Mouse (Mus musculus) liver, embryonic 13.5 days (tissue): ENCODE measurements around the gene Slc18a2. TPM values are rescaled to one million over a fixed set of nuclear protein-coding genes. Genes with fewer than 3 reads are reported as not detected.

Experiments used
- ATAC-seq: fragments of 200-750 bp; cut with Nextera tagmentation; 2 replicates; pipeline ENCODE4 v1.8.0; 2017; ENCODE audit warnings: low read depth, mild to moderate bottlenecking, moderate number of reproducible peaks, moderate library complexity
- DNase-seq: peaks from one replicate; pipeline ENCODE4 v3.0.0; 2022
- H3K27ac ChIP-seq: fragments of 300-500 bp; sonication (generic); 2 replicates; pipeline ENCODE4 v1.5.1; 2015; ENCODE audit warnings: moderate library complexity, mild to moderate bottlenecking, inconsistent platforms
- H3K27me3 ChIP-seq: fragments of 300-500 bp; sonication (generic); 2 replicates; pipeline ENCODE4 v1.6.1; 2015; ENCODE audit warnings: mild to moderate bottlenecking, inconsistent platforms
- H3K36me3 ChIP-seq: fragments of 300-500 bp; sonication (generic); 2 replicates; pipeline ENCODE4 v1.6.1; 2015; ENCODE audit warnings: mild to moderate bottlenecking, inconsistent platforms
- H3K4me1 ChIP-seq: fragments of 300-500 bp; sonication (generic); replicated peaks from 2 replicates; pipeline ENCODE4 v1.6.1; 2015; ENCODE audit warnings: inconsistent platforms
- H3K4me2 ChIP-seq: fragments of 300-500 bp; sonication (generic); 2 replicates; pipeline ENCODE4 v1.6.1; 2015; ENCODE audit warnings: inconsistent platforms, mild to moderate bottlenecking, moderate library complexity
- H3K4me3 ChIP-seq: fragments of 300-500 bp; sonication (generic); replicated peaks from 2 replicates; pipeline ENCODE4 v1.5.1; 2015; ENCODE audit warnings: mild to moderate bottlenecking, inconsistent platforms
- H3K9ac ChIP-seq: fragments of 300-500 bp; sonication (generic); 2 replicates; pipeline ENCODE4 v1.6.1; 2015; ENCODE audit warnings: mild to moderate bottlenecking, inconsistent platforms
- H3K9me3 ChIP-seq: fragments of 300-500 bp; sonication (generic); replicated peaks from 2 replicates; pipeline ENCODE4 v1.6.1; 2016; ENCODE audit warnings: inconsistent platforms
- WGBS: fragments of 180-500 bp; shearing (Covaris S2); methylation state at CpG from one replicate; pipeline ENCODE4 v1.1.7; 2015; ENCODE audit not compliant: insufficient replicate concordance; 5-methylcytosine and 5-hydroxymethylcytosine counted together
- polyA plus RNA-seq: library from polyadenylated mRNA; unstranded; fragments of >200 nt; fragmentation: Nextera tagmentation; extraction: Ambion mirVana; gene quantifications from 2 replicates; pipeline ENCODE4 v1.2.1, GENCODE M21; 2015

Gene Slc18a2
- polyA plus RNA-seq, 1 experiment from 2014 or later: 3.4 TPM

DNA sequence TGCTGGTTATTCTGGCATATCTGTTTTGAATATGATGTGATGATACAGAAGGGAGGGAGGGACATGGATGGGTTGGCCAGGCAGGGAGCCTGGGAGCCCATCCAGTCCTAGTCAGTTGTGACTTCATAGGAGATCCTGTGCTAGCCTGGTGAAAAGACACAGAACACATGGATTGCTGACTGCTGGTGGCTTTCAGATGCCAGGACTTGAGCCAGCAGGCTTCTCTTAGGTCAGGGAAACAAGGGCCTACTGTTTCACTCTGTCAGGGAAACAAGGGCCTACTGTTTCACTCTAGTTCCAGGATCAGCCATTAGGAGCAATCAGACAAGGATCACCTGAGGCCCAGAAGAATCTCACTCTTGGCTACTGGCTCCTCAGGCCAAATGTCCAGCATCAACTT, 20.1 kb downstream of the Slc18a2 start:
- no peaks in the 10 kb centered on the region for H3K27me3 ChIP-seq
- H3K9me3 ChIP-seq: no peaks in the 10 kb centered on the region
- peaks cover 3% of the 10 kb centered on the region; the same call in 1 of the 2 replicates for H3K36me3 ChIP-seq
- H3K4me1 ChIP-seq: no peaks in the 10 kb centered on the region
- H3K9ac ChIP-seq: no peak overlapping the region
- H3K4me3 ChIP-seq: no peak overlapping the region
- ATAC-seq (no peak), DNase-seq (no peak)
- no peak overlapping the region for H3K4me2 ChIP-seq
- no peak overlapping the region for H3K27ac ChIP-seq

DNA sequence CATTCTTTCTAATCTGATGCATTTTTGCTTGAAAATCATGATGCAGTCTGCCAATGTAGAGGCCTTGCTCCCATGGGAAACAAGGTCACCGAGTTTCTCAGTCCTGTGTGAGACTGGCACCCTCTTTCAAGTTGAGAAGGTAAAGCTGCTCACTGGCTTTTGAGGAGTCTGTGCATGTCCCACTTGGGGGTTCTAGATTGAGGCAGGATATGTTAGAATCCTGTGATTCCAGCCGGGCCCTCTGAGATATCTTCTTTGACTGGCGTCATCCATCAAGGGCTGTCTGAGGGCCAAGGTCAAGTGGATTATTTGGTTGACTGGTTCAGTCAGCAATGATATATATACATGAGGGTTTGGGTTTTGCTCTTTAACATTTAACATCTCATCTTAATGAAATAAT, 21.3 kb downstream of the Slc18a2 start:
- no peak overlapping the region for H3K27ac ChIP-seq
- no peak for ATAC-seq
- H3K36me3 ChIP-seq: peaks cover 3% of the 10 kb centered on the region
- WGBS: 84% methylated on average over 3 of the region's 3 CpGs
- no peak overlapping the region for H3K4me3 ChIP-seq
- no peak for DNase-seq
- no peak overlapping the region for H3K9ac ChIP-seq
- H3K9me3 ChIP-seq: no peaks in the 10 kb centered on the region
- no peaks in the 10 kb centered on the region for H3K4me1 ChIP-seq
- H3K27me3 ChIP-seq: no peaks in the 10 kb centered on the region
- H3K4me2 ChIP-seq: no peak overlapping the region

DNA sequence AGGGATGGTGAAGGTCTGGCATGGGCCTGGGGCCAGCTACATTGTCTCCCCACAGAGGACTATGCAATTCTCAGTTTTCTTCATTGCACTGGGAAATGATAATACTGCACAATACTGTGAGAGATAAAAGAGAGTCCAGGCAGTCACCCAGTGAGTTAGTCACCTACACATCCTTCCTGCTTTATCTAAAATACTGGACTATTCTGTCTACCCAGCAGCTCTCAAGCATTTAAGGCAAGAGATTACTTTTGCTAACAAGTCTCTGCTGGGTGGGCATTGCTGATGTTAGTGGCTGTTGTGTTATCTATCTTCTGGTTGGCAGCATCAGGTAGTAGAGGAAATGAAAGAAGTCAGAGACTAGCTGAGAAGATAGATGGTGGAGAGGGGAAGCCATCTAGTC, 28.3 kb downstream of the Slc18a2 start:
- no peak for DNase-seq
- Histone ChIP-seq H3K9ac (no peak overlapping the region), H3K27me3 (no peaks in the 10 kb centered on the region), H3K27ac (no peak overlapping the region), H3K9me3 (no peaks in the 10 kb centered on the region), H3K4me1 (peaks cover 7% of the 10 kb centered on the region), H3K4me2 (no peak overlapping the region), H3K36me3 (no peaks in the 10 kb centered on the region; the same call in 1 of the 2 replicates), H3K4me3 (no peak overlapping the region)
- ATAC-seq: no peak

DNA sequence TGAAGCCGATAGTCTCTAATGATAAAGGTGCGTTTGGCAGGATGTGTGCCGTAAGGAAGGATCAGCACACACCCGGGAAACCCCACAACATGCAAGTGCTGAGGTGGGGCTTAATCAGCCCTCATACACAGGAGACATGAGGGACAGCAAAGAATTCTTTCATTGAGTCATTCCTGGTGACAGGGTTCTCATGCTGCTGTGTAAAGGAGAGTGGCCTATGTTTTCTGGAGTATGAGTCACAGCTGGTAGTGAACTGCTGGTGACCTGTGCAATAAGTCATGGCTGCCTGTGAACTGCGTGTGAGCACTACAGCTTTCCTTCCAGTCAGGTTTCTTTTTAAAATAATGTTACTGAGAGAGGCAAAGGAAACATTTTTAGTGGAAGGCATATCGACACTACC, 29.1 kb downstream of the Slc18a2 start:
- 81% methylated on average over 6 of the region's 6 CpGs for WGBS
- ATAC-seq (no peak), DNase-seq (no peak)
- Histone ChIP-seq H3K9ac (no peak overlapping the region), H3K4me1 (peaks cover 7% of the 10 kb centered on the region), H3K4me2 (no peak overlapping the region), H3K4me3 (no peak overlapping the region), H3K27ac (no peak overlapping the region), H3K27me3 (no peaks in the 10 kb centered on the region), H3K9me3 (no peaks in the 10 kb centered on the region), H3K36me3 (no peaks in the 10 kb centered on the region; the same call in 1 of the 2 replicates)

DNA sequence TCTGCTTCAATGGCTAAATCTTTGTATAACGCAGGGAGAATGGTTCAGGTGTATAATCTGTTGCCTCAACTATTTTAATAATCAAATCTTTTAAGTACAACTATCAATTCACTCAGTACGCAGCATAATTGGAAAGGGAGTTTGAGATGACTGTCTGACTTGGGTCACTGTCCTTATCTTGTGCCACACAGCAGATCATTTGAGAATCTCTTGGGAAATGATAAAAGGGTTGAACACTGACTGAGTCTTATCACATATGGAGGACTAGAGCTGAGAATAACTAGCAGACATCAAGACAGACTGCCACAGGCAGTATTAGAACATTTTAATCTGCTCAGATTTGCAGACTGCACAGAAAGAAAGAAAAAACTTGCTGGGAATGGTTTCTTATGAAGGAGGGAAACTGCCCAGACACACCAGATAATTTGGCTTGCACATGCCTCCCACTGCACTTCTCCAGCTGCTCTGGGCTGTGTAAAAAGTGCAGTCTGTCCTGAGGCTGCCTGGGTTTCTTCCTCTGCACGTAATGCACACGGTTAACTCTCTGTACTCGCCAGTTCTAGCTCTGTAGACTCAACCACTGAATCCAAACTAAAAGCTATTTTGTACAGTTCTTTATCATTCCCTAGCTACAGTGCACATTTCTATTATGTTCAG, 31.6 kb downstream of the Slc18a2 start:
- DNase-seq (no peak), ATAC-seq (no peak)
- WGBS: 67% methylated on average over 5 of the region's 5 CpGs
- Histone ChIP-seq H3K27ac (no peak overlapping the region), H3K4me3 (no peak overlapping the region), H3K4me1 (peaks cover 7% of the 10 kb centered on the region), H3K27me3 (no peaks in the 10 kb centered on the region), H3K36me3 (peaks cover 6% of the 10 kb centered on the region; the same call in 1 of the 2 replicates), H3K9ac (no peak overlapping the region), H3K4me2 (no peak overlapping the region), H3K9me3 (no peaks in the 10 kb centered on the region)

DNA sequence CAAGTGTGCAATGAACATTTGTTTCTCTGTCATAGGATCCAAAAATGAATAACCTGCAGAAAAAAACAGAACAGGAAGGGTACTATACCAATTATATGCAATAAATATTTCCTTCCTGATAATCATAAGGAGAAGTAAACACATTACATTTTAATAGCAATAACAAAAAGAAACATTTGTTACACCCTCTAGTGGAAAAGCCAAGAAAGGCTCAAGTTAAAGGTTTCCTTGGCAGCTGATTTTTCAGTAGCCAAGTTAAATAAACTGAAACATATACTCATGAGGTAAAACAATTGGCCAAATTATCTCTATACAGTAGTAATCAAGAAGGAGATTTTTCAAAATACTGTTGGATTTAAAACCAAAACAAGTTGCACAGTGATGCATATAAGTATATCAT, 54.6 kb downstream of the Slc18a2 start:
- no peak overlapping the region for H3K4me2 ChIP-seq
- no peak for DNase-seq

DNA sequence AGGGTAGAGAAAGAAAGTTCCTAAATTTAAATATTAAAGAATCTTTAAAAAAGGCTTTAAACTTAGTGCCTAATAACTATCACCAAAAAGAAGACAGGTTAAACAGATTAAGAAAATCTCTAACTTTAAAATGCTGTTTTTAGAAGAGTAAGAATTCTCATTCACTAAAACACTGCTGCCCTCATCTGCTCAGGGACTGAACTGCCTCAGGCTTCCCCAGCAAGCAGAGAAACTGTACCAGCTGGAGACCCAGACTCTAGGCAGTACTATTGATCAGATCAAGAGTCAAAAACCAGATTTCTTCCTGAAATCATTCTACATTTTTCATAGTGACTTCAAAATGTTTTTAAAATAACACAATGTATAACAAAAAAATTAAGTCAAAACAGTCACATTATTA, 55.9 kb downstream of the Slc18a2 start:
- no peak overlapping the region for H3K4me3 ChIP-seq

More for the DNA sequence above, 54.6 kb downstream of the Slc18a2 start:
- H3K9me3 ChIP-seq: no peaks in the 10 kb centered on the region
- H3K9ac ChIP-seq: no peak overlapping the region
- no peaks in the 10 kb centered on the region for H3K27me3 ChIP-seq
- no peak for ATAC-seq
- H3K36me3 ChIP-seq: peaks cover 18% of the 10 kb centered on the region
- H3K27ac ChIP-seq: no peak overlapping the region
- H3K4me3 ChIP-seq: no peak overlapping the region
- H3K4me1 ChIP-seq: no peaks in the 10 kb centered on the region; the same call in 1 of the 2 replicates

DNA sequence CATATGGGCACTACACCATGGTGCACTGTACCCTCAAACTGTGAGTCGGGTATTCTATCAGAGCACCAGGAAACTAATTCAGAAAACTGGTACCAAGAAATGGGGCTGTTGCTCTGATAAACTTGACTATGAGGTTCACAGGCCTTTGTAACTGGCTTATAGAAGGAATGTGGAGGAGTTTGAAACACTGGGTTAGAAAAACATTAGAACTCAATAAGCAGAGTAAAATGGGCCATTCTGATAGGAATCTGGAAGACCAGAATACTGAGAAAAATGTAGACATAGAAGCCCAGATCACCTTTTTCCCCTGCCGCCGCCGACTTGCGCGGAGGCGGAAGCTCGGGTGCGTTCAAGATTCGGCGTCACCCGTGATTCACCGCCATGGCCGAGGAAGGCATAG, 61.3 kb downstream of the Slc18a2 start, which contains the start of gene Rps12-ps3:
Gene Rps12-ps3 (plus strand): TSS at position 301 of the 400 bp plus-strand sequence.
- no peak within 1 kb of the TSS for H3K4me2 ChIP-seq
- no peaks in the 10 kb centered on the region for H3K27me3 ChIP-seq
- ATAC-seq: no peak
- H3K9me3 ChIP-seq: no peaks in the 10 kb centered on the region
- H3K9ac ChIP-seq: no peak within 1 kb of the TSS
- peaks cover 6% of the 10 kb centered on the region for H3K4me1 ChIP-seq
- H3K4me3 ChIP-seq: no peak within 1 kb of the TSS
- no peak within 1 kb of the TSS for H3K27ac ChIP-seq
- WGBS: 95% methylated on average over 13 of the region's 14 CpGs
- no peak for DNase-seq
- H3K36me3 ChIP-seq: peaks cover 30% of the 10 kb centered on the region

More for the DNA sequence above, 55.9 kb downstream of the Slc18a2 start:
- H3K9ac ChIP-seq: no peak overlapping the region
- DNase-seq (no peak), ATAC-seq (no peak)
- H3K36me3 ChIP-seq: peaks cover 18% of the 10 kb centered on the region
- no peak overlapping the region for H3K4me2 ChIP-seq
- H3K9me3 ChIP-seq: no peaks in the 10 kb centered on the region
- no peaks in the 10 kb centered on the region; the same call in 1 of the 2 replicates for H3K4me1 ChIP-seq
- H3K27me3 ChIP-seq: no peaks in the 10 kb centered on the region
- no peak overlapping the region for H3K27ac ChIP-seq

DNA sequence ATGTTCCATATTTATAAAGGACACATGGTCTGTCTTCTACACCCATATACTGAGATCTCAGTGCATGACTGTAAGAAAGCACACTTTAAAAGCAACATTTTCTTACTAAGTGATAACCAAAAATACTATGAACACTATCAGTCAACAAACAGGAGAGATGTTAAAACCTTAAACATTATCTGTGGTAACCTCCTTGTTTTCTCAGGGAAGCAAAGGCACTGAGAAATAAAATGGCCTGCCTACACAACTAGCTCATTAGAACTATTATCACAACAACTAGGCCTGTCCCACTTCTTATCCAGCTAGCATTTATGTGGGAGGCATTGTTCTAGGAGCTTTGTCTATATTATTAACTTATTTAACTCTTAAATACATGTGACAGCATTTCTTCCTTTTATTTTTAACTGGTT, 70.1 kb downstream of the Slc18a2 start:
- DNase-seq (no peak), ATAC-seq (peak; percentile 88)
- H3K27ac ChIP-seq: no peak overlapping the region; the same call in 1 of the 2 replicates
- peaks cover 45% of the 10 kb centered on the region for H3K4me1 ChIP-seq
- H3K9ac ChIP-seq: no peak overlapping the region; the same call in 1 of the 2 replicates
- H3K4me3 ChIP-seq: no peak overlapping the region
- H3K4me2 ChIP-seq: no peak overlapping the region
- no peaks in the 10 kb centered on the region for H3K9me3 ChIP-seq
- no peaks in the 10 kb centered on the region for H3K27me3 ChIP-seq
- peaks cover 12% of the 10 kb centered on the region; the same call in 1 of the 2 replicates for H3K36me3 ChIP-seq

DNA sequence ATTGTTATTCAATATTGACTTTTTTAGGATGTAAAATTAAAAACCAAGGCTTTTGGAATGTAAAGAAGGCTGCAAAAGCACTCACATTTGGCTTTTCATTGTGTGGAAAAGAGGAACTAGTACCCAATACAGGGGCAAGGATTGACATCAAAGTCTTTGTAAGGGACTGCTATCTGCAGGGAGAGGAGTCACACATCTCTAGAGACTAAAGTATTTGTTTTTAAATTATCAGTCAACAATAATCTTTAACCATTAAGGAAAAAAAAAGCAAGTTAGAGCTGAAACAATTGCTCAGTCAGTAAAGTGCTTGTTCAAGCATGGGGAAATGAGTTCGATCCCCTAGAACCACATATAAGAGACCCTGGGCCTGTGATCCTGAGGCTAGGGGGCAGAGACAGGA, 76.0 kb downstream of the Slc18a2 start:
- H3K4me1 ChIP-seq: peaks cover 73% of the 10 kb centered on the region
- peaks cover 13% of the 10 kb centered on the region for H3K36me3 ChIP-seq
- WGBS: 83% methylated on average over 1 of the region's 1 CpGs
- no peak overlapping the region for H3K4me3 ChIP-seq
- no peak for DNase-seq
- H3K27ac ChIP-seq: no peak overlapping the region
- ATAC-seq: no peak
- H3K9ac ChIP-seq: no peak overlapping the region
- no peak overlapping the region for H3K4me2 ChIP-seq
- H3K27me3 ChIP-seq: no peaks in the 10 kb centered on the region
- no peaks in the 10 kb centered on the region for H3K9me3 ChIP-seq

DNA sequence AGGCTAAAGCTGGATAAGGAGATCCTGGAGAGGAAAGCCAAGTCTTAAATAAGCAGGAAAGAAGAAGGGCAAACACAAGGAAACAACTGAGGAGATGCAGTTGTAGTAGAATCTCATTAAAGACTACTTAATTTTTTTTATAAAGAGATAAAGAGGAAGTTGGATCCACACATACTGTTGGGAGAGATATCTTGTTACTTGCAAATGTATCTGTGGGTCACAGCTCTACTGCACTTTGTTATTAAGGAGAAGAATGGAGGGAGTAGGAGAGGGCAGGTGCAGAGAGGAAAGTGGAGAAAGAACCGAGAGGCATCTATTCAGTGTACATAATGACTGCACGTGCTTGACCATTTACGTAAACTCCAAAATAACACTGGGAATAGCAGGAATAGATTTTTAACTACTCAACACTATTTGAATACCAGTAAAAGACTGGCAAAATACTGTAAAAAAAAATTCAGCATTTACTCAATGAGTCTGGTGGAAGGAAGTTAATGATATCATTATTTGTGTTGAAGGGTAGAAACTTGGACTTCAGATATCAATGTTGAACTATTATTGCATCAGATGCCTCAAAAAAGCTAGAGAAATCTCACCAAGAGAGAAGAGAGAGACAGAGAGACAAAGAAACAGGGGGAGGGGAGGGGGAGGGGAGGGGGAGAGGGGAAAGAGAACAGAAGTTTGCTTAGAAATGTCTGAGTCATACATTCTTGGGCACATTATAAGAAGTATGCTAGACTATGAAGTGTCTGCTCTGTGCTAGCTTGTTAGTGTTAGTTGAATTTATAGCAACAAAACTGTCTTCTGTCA, 77.4 kb downstream of the Slc18a2 start:
- no peak overlapping the region for H3K9ac ChIP-seq
- no peak for ATAC-seq
- H3K27me3 ChIP-seq: no peaks in the 10 kb centered on the region
- 74% methylated on average over 3 of the region's 3 CpGs for WGBS
- H3K4me1 ChIP-seq: peaks cover 73% of the 10 kb centered on the region
- no peak overlapping the region for H3K4me3 ChIP-seq
- H3K27ac ChIP-seq: no peak overlapping the region
- no peak for DNase-seq
- no peaks in the 10 kb centered on the region for H3K9me3 ChIP-seq
- peaks cover 11% of the 10 kb centered on the region for H3K36me3 ChIP-seq
- no peak overlapping the region for H3K4me2 ChIP-seq

DNA sequence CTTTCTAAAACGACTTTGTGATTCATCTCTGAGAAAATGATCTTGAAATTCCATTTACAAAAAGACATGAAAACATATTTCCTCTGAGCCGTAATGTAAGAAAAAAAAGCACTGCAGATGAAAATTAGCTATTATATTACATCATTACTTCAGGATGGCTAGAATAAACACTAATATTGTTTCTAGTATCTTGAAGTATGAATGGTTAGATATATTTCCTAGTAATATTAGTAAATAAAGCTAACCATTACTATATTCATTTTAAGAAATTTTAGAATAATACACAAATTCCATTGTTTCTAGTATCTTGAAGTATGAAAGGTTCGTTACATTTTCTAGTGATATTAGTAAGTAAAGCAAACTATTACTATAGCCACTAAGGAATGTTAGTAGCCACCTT, 79.2 kb downstream of the Slc18a2 start:
- WGBS: 72% methylated on average over 3 of the region's 3 CpGs
- no peaks in the 10 kb centered on the region for H3K27me3 ChIP-seq
- H3K4me1 ChIP-seq: peaks cover 79% of the 10 kb centered on the region
- peaks cover 8% of the 10 kb centered on the region for H3K36me3 ChIP-seq
- no peak overlapping the region for H3K4me3 ChIP-seq
- DNase-seq: no peak
- no peak for ATAC-seq
- no peak overlapping the region for H3K9ac ChIP-seq
- no peak overlapping the region for H3K27ac ChIP-seq
- no peak overlapping the region for H3K4me2 ChIP-seq
- no peaks in the 10 kb centered on the region for H3K9me3 ChIP-seq
